Mouse (Mus musculus) testis, adult 2 months (tissue): Measurements from ENCODE around the gene Usp1.

Experiments
- CTCF ChIP-seq: fragments of 200-500 bp; IDR thresholded peaks from 2 replicates; pipeline ENCODE4 v1.5.1; 2012; ENCODE audit warnings: low read depth, mild to moderate bottlenecking, inconsistent platforms, low read length, moderate library complexity; ENCODE audit not compliant: control insufficient read depth, insufficient read depth, insufficient replicate concordance
- POLR2A ChIP-seq: fragments of 200-500 bp; IDR thresholded peaks from 2 replicates; pipeline ENCODE4 v1.6.1; 2012; ENCODE audit warnings: low read depth, mild to moderate bottlenecking, inconsistent platforms, low read length, moderate library complexity; ENCODE audit not compliant: control insufficient read depth

GRCm38 (mm10) chr4:98936036-98936435, 12.4 kb downstream of the Usp1 start:
- TF ChIP-seq POLR2A (no peak), CTCF (no peak)
